Mouse (Mus musculus) liver, embryonic 13.5 days (tissue): ENCODE measurements around the gene Chst14. TPM values are rescaled to one million over a fixed set of nuclear protein-coding genes. Genes with fewer than 3 reads are reported as not detected.

ENCODE experiments used
- ATAC-seq: fragments of 200-750 bp; cut with Nextera tagmentation; 2 replicates; pipeline ENCODE4 v1.8.0; 2017; ENCODE audit warnings: low read depth, mild to moderate bottlenecking, moderate number of reproducible peaks, moderate library complexity
- DNase-seq: peaks from one replicate; pipeline ENCODE4 v3.0.0; 2022
- H3K27ac ChIP-seq: fragments of 300-500 bp; sonication (generic); 2 replicates; pipeline ENCODE4 v1.5.1; 2015; ENCODE audit warnings: moderate library complexity, mild to moderate bottlenecking, inconsistent platforms
- H3K27me3 ChIP-seq: fragments of 300-500 bp; sonication (generic); 2 replicates; pipeline ENCODE4 v1.6.1; 2015; ENCODE audit warnings: mild to moderate bottlenecking, inconsistent platforms
- H3K36me3 ChIP-seq: fragments of 300-500 bp; sonication (generic); 2 replicates; pipeline ENCODE4 v1.6.1; 2015; ENCODE audit warnings: mild to moderate bottlenecking, inconsistent platforms
- H3K4me1 ChIP-seq: fragments of 300-500 bp; sonication (generic); replicated peaks from 2 replicates; pipeline ENCODE4 v1.6.1; 2015; ENCODE audit warnings: inconsistent platforms
- H3K4me2 ChIP-seq: fragments of 300-500 bp; sonication (generic); 2 replicates; pipeline ENCODE4 v1.6.1; 2015; ENCODE audit warnings: inconsistent platforms, mild to moderate bottlenecking, moderate library complexity
- H3K4me3 ChIP-seq: fragments of 300-500 bp; sonication (generic); replicated peaks from 2 replicates; pipeline ENCODE4 v1.5.1; 2015; ENCODE audit warnings: mild to moderate bottlenecking, inconsistent platforms
- H3K9ac ChIP-seq: fragments of 300-500 bp; sonication (generic); 2 replicates; pipeline ENCODE4 v1.6.1; 2015; ENCODE audit warnings: mild to moderate bottlenecking, inconsistent platforms
- H3K9me3 ChIP-seq: fragments of 300-500 bp; sonication (generic); replicated peaks from 2 replicates; pipeline ENCODE4 v1.6.1; 2016; ENCODE audit warnings: inconsistent platforms
- WGBS: fragments of 180-500 bp; shearing (Covaris S2); methylation state at CpG from one replicate; pipeline ENCODE4 v1.1.7; 2015; ENCODE audit not compliant: insufficient replicate concordance; 5-methylcytosine and 5-hydroxymethylcytosine counted together
- polyA plus RNA-seq: library from polyadenylated mRNA; unstranded; fragments of >200 nt; fragmentation: Nextera tagmentation; extraction: Ambion mirVana; gene quantifications from 2 replicates; pipeline ENCODE4 v1.2.1, GENCODE M21; 2015

Gene Chst14
- polyA plus RNA-seq, 1 experiment from 2014 or later = 5.2 TPM

DNA sequence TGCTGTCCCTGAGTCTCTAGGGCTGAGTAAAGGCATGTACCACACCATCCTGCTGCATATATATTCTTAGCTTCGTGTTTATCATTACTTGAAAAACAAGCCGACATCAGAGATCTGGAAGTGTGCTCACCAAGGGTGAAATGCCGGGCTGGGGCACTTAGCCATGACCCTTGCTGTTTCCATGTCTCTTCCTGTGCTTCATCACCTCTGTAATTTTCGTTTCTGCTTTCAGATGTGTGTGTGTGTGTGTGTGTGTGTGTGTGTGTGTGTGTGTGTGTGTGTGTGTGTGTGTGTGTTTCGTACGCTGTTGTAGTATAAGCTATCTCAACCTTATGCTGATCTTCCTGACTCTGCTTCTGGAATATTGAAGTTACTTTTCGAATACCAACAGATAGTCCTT is 15.0 kb downstream of the Chst14 start:
- no peak for ATAC-seq
- Histone ChIP-seq H3K4me3 (no peak overlapping the region), H3K9me3 (peaks cover 6% of the 10 kb centered on the region; the same call in 1 of the 2 replicates), H3K4me2 (no peak overlapping the region), H3K27me3 (no peaks in the 10 kb centered on the region; the same call in 1 of the 2 replicates), H3K27ac (no peak overlapping the region), H3K9ac (no peak overlapping the region), H3K4me1 (peaks cover 17% of the 10 kb centered on the region), H3K36me3 (0 out of 2 replicates have a peak, but pooled peaks cover 3% of the 10 kb centered on the region)
- DNase-seq = no peak
- 58% methylated on average over 5 of the region's 7 CpGs for WGBS

GRCm38 (mm10) chr2:118943232-118943631 is 16.9 kb downstream of the Chst14 start:
- DNase-seq (no peak), ATAC-seq (peak; percentile 58; the same call in 1 of the 2 replicates)
- no peak overlapping the region for H3K4me2 ChIP-seq
- peaks cover 6% of the 10 kb centered on the region; the same call in 1 of the 2 replicates for H3K9me3 ChIP-seq
- 53% methylated on average over 6 of the region's 6 CpGs for WGBS
- no peak overlapping the region for H3K4me3 ChIP-seq
- H3K9ac ChIP-seq = no peak overlapping the region
- H3K27me3 ChIP-seq = no peaks in the 10 kb centered on the region; the same call in 1 of the 2 replicates
- no peak overlapping the region for H3K27ac ChIP-seq
- H3K36me3 ChIP-seq = 0 out of 2 replicates have a peak, but pooled peaks cover 3% of the 10 kb centered on the region
- H3K4me1 ChIP-seq = peaks cover 12% of the 10 kb centered on the region

DNA sequence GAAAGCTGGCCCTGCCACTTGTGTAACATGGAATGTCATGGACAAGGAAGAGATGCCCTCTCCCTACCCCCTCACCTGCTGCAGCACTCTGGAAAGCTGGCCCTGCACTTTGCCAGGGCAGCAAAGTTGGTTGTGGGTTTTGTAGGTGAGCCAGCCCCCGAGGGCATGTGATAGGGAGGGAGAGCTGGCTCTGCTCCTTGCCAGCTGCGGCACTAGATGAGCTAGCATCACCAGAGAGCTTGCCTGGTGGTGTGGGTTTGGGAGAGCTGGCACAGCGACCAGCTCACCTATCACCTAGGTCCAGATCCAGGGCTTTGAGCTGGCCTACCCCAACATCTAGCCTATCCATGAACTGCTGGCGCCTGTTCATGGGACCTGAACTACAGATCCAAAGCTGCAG is 22.5 kb downstream of the Chst14 start:
- Histone ChIP-seq H3K27me3 (no peaks in the 10 kb centered on the region), H3K27ac (no peak overlapping the region), H3K9ac (no peak overlapping the region), H3K4me2 (no peak overlapping the region), H3K4me1 (peaks cover 26% of the 10 kb centered on the region), H3K9me3 (no peaks in the 10 kb centered on the region), H3K36me3 (no peaks in the 10 kb centered on the region), H3K4me3 (no peak overlapping the region)
- ATAC-seq = no peak
- 69% methylated on average over 4 of the region's 4 CpGs for WGBS
- no peak for DNase-seq

- WGBS = 15% methylated on average over 3 of the region's 3 CpGs
- DNase-seq = no peak
- Histone ChIP-seq H3K4me2 (peak overlapping the region; percentile 40), H3K27me3 (no peaks in the 10 kb centered on the region), H3K4me3 (no peak overlapping the region), H3K36me3 (no peaks in the 10 kb centered on the region), H3K27ac (peak overlapping the region; percentile 58; the same call in 1 of the 2 replicates), H3K4me1 (peaks cover 26% of the 10 kb centered on the region), H3K9ac (no peak overlapping the region), H3K9me3 (no peaks in the 10 kb centered on the region)
- ATAC-seq = peak; percentile 79
Measured at GRCm38 (mm10) chr2:118949699-118950098, 23.4 kb downstream of the Chst14 start.

- H3K9me3 ChIP-seq = no peaks in the 10 kb centered on the region
- peaks cover 24% of the 10 kb centered on the region for H3K4me1 ChIP-seq
- H3K4me3 ChIP-seq = no peak overlapping the region
- no peak overlapping the region for H3K4me2 ChIP-seq
- no peaks in the 10 kb centered on the region for H3K27me3 ChIP-seq
- H3K36me3 ChIP-seq = no peaks in the 10 kb centered on the region
- DNase-seq (no peak), ATAC-seq (no peak)
- 74% methylated on average over 5 of the region's 5 CpGs for WGBS
- H3K27ac ChIP-seq = no peak overlapping the region
- H3K9ac ChIP-seq = no peak overlapping the region
Measured at GRCm38 (mm10) chr2:118956497-118956896, 30.2 kb downstream of the Chst14 start.

- Histone ChIP-seq H3K4me2 (no peak overlapping the region), H3K4me3 (no peak overlapping the region), H3K9me3 (no peaks in the 10 kb centered on the region), H3K9ac (no peak overlapping the region), H3K4me1 (peaks cover 53% of the 10 kb centered on the region), H3K27me3 (no peaks in the 10 kb centered on the region), H3K27ac (peak overlapping the region; percentile 56), H3K36me3 (no peaks in the 10 kb centered on the region)
- DNase-seq (no peak), ATAC-seq (no peak)
- 25% methylated on average over 2 of the region's 2 CpGs for WGBS
Measured at GRCm38 (mm10) chr2:118959644-118960043, 33.3 kb downstream of the Chst14 start.

DNA sequence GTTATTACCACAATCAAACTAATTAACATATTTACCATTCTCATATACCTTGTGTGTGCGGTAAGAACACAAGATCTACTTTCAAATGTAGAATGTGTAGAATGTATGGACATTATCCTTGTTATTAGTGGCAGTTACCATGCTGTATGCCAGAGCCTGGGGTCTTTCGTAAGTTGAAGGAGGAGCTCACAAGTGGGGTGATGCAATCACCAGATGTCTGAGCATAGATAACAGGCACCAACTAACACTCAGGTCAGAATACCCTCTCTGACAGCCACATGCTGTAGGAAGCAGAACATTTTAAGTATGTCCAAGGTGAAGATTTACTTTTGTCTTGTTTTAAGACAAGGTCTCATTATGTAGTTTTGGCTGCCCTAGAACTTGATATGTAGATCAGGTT is 34.1 kb downstream of the Chst14 start:
- H3K27me3 ChIP-seq = no peaks in the 10 kb centered on the region
- H3K4me1 ChIP-seq = peaks cover 53% of the 10 kb centered on the region
- peak; percentile 27; the same call in 1 of the 2 replicates for ATAC-seq
- no peaks in the 10 kb centered on the region for H3K36me3 ChIP-seq
- H3K4me2 ChIP-seq = no peak overlapping the region
- DNase-seq = no peak
- peak overlapping the region; percentile 35; the same call in 1 of the 2 replicates for H3K27ac ChIP-seq
- no peaks in the 10 kb centered on the region for H3K9me3 ChIP-seq
- H3K4me3 ChIP-seq = no peak overlapping the region
- H3K9ac ChIP-seq = peak overlapping the region; percentile 4; the same call in 1 of the 2 replicates
- 35% methylated on average over 2 of the region's 2 CpGs for WGBS

- H3K27ac ChIP-seq = peak overlapping the region; percentile 35
- H3K9ac ChIP-seq = no peak overlapping the region
- DNase-seq (no peak), ATAC-seq (no peak)
- WGBS = 46% methylated on average over 2 of the region's 2 CpGs
- H3K36me3 ChIP-seq = no peaks in the 10 kb centered on the region
- H3K4me3 ChIP-seq = no peak overlapping the region
- no peak overlapping the region for H3K4me2 ChIP-seq
- no peaks in the 10 kb centered on the region for H3K27me3 ChIP-seq
- H3K9me3 ChIP-seq = no peaks in the 10 kb centered on the region
- H3K4me1 ChIP-seq = peaks cover 53% of the 10 kb centered on the region
Measured at GRCm38 (mm10) chr2:118961546-118961945, 35.2 kb downstream of the Chst14 start.

DNA sequence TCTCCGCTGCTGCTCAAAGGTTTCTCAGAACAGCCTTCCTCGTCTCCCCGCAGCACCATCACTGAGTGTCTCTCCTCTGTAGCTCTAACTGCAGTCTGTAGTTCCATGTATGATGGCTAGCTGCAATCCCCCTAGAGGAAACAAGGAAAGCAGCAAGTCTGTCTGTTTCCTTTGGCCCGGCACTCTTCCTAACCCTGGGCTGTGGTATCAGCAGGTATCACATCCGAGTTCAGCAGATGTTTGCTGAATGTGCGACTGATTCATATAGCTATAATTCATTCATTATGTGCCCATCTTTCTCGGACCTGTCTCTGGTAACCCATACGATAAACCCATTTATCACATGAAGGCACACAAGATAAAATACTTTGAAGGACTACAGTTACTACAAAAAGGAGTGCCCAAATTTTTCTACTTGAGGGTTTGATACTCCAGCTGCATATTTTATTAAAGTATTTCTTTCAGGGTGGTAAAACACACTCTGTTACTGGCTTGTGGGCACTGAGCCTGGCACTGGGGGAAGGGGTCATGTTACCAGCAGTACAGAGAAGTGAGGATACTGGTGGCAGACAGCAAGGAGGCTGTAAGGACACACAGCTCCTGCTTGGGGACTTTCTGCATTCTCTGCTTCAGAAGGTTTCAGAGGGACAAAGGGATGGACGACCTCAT is 36.8 kb downstream of the Chst14 start:
- H3K9me3 ChIP-seq = no peaks in the 10 kb centered on the region
- peak overlapping the region; percentile 29 for H3K4me2 ChIP-seq
- DNase-seq (peak; percentile 20), ATAC-seq (peak; percentile 75)
- peak overlapping the region; percentile 86 for H3K27ac ChIP-seq
- H3K4me3 ChIP-seq = no peak overlapping the region
- peak overlapping the region; percentile 34 for H3K9ac ChIP-seq
- peaks cover 53% of the 10 kb centered on the region for H3K4me1 ChIP-seq
- H3K36me3 ChIP-seq = no peaks in the 10 kb centered on the region
- WGBS = 33% methylated on average over 9 of the region's 9 CpGs
- no peaks in the 10 kb centered on the region for H3K27me3 ChIP-seq

DNA sequence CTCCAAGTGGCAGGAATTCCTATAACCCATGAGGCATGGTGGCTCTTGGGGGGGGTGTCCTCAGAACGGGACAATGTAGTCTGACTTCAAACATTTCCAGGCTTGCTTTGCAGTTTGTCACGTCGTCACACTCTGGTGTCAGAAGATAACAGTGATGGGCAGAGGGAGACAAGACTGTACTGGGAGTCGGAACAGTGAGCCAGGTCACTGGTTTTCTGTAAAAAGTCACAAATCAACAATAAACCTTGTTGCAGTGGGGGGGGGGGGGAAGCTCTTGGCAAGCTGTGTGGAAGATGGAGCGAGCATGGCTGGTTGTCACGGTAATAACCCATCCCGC is 37.3 kb downstream of the Chst14 start:
- Histone ChIP-seq H3K4me1 (peaks cover 51% of the 10 kb centered on the region), H3K9ac (peak overlapping the region; percentile 35; the same call in 1 of the 2 replicates), H3K4me3 (no peak overlapping the region), H3K27me3 (no peaks in the 10 kb centered on the region), H3K27ac (peak overlapping the region; percentile 86), H3K36me3 (no peaks in the 10 kb centered on the region), H3K4me2 (peak overlapping the region; percentile 29), H3K9me3 (no peaks in the 10 kb centered on the region)
- 34% methylated on average over 7 of the region's 7 CpGs for WGBS
- DNase-seq (no peak), ATAC-seq (peak; percentile 86)

DNA sequence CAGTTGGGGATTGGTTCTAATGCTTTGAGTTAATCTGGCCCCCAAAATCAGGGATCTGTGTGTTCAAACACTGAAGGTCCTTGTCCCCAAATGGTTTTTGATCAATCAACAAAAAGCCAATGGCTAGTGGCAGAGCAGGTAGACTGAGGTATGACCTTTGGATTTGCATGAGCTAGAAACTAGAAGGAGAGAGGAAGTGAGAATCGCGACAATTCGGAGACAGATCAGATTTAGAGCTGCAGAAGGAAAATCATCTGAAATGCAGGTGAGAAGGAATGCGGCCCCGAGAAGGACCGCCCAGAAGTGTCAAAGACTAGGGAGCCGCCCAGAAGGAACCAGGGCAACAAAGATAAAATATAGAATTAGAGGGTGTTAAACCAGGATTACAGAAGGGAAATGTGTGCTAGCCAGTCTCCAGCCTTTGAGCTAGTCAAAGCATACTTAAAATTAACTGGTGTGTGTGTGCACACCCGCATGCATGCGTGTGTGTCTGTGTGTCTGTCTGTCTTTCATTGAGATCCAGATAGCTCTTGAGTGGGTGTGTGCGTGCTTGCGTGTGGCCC is 43.4 kb downstream of the Chst14 start:
- Histone ChIP-seq H3K36me3 (no peaks in the 10 kb centered on the region), H3K4me1 (peaks cover 32% of the 10 kb centered on the region), H3K4me2 (0 out of 2 replicates have a peak overlapping the region, but pooled peaks have one; percentile 1), H3K27me3 (peaks cover 14% of the 10 kb centered on the region), H3K4me3 (no peak overlapping the region), H3K9ac (no peak overlapping the region), H3K27ac (no peak overlapping the region), H3K9me3 (no peaks in the 10 kb centered on the region)
- WGBS = 52% methylated on average over 11 of the region's 11 CpGs
- peak; percentile 57 for ATAC-seq
- DNase-seq = no peak
